Mouse (Mus musculus) frontal cortex, adult 2 months (tissue): ENCODE measurements at regions not wholly inside any gene's neighbourhood (a gene's known extent, or its start where the extent isn't known, plus 50 kb on each side); places are given as distances from the start of the nearest gene placed in this dataset.

Experiments
- DNase-seq, 2 experiments: peaks; one replicate each; pipeline ENCODE4 v3.0.0; 2022; ENCODE audit warnings: low spot score in 1 of 2; ENCODE audit errors: extremely low spot score in 1 of 2

DNA sequence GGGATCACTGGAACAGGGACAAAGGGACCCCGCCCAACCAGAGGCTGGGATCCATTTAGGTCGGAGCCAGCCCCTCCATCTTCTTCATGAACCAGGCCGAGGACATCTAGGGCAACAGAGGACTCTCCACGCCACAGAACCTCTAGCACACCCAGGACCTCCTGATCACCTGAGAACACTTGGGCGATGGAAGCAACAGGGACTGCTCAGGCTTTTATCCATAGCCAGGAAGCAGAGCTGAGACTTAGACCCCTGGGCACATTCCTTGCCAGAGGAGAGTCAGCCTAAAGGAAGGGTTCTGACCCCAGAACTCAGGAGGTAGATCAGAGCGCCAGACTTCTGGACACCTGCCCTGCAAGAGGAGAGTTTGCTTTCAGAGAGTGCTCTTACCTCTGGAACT lies 168.1 kb upstream of the Oprm1 start:
- DNase-seq, result no peak

DNA sequence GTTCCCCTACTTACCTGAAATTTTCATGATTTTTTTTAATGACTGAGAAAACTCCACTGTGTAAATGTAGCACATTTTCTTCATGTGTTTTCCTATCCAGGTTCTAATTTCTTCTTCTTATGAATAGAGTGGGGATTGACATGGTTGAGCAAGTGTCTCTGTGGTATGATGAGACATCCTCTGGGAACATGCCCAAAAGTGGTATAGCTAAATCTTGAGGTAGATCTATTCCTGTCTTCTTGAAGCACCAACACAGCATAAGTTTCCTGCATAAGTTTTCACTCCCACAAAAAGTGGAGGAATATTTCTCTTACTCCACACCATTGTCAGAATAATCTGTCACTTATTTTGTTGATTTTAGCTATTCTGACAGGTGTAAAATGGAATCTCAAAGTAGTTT lies 161.1 kb upstream of the Oprm1 start:
- peak; percentile 3 to 35 for DNase-seq

DNA sequence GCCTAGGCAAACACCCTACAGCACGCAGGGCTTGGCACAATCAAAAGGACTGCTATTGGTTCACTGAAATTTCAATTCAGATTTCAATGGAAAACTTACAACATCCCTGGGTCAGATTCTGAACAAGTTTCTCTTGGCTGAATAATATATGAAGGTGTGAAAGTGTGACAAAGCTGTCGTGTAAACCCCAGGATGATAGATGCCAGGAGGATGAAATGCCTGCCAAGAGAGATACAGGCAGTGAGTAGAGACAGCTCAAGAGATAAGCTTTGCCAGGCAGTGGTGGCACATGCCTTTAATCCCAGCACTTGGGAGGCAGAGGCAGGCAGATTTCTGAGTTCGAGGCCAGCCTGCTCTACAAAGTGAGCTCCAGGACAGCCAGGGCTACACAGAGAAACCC lies 159.7 kb upstream of the Oprm1 start:
- DNase-seq, result peak; percentile 3 to 39

DNA sequence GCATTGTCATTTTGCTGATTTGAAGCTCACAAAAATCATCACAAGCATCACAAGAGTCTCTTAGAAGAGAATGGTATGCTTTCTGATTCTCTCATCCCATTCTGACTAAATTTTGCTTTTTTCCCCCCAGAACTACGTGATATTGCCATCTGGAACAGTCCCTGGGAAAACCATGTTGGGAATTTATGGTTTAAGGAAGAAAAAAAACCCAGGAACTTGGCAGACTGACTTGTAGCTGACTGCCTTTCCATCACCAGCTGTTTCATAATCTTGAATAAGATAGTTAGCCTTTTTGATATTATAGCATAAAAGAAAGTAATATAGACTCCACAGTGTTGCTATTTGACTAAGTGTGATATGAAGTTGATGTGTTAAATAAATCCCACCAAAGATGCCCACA lies 110.7 kb upstream of the Oprm1 start:
- peak in 1 of 2 experiments; percentile 36 for DNase-seq

DNA sequence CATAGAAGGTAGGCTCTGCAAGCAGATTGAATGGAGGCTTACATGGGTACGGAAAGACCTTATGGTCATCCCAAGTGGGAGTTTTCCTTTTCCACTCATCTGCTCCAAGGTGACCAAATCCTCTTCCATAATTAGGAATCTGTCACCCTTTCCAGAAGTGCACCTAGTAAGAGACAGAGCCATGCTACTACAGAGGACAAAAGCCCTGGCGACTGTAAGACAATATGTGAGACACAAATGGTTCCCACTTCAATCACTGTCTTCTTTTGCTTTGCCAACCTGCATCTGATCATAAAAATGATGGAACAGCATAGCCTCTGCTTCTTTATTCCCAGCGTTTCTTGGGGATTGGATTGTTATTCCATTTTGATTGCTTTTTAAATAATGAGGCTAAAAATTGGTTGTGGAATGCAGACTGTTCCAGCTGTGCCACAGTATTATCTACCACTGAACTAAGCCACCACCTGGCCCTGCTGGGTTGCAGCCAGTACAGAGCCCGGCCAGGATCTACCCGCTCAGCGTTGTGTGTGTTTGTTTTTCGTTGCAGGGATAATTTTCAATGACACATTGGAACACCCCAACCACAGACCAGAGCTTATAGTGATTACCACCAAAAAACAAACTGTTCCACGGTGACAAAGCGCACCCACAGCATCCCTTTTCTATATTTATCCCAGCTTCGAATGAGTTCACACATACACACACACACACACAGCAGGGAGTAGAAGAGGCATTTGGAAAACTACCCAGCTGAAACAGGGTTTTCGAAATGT lies 72.8 kb upstream of the Oprm1 start:
- DNase-seq, result peak; percentile 7 to 41

DNA sequence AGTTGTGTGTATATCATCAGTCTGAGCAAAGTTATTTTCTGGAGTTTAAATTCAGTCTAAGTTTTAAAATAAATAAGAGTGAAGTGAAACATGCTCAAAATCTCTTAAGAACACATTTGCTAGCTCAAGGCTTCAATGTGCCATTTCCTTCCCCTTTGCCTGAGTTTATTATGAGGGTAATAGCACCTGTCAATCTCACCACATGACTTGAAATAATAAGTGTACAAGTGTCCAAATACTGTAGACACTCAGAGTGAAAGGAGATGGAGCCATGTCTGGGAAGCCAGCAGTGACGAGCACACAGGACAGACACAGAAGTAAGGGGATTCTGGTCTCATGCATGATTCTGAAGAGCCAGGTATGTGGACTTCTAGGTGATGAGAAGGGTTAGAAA lies 72.2 kb upstream of the Oprm1 start:
- DNase-seq, result no peak
